Mouse (Mus musculus) forebrain, embryonic 16.5 days (tissue): ENCODE results near the gene Ddc. TPM values are rescaled to one million over a fixed set of nuclear protein-coding genes. Genes with fewer than 3 reads are reported as not detected.
A peak's percentile ranks its signal among the peaks of the same experiment; 100 is the strongest.

Experiments
- ATAC-seq: fragments of 200-750 bp; cut with Nextera tagmentation; 2 replicates; pipeline ENCODE4 v1.8.0; 2017; ENCODE audit warnings: mild to moderate bottlenecking, moderate library complexity
- H3K27ac ChIP-seq: fragments of 300-500 bp; sonication (generic); 2 replicates; pipeline ENCODE4 v1.5.1; 2014; ENCODE audit warnings: low read length, control low read depth
- H3K27me3 ChIP-seq: fragments of 300-500 bp; sonication (generic); replicated peaks from 2 replicates; pipeline ENCODE4 v1.6.1; 2014; ENCODE audit warnings: low read length; ENCODE audit not compliant: control insufficient read depth, insufficient read depth
- H3K36me3 ChIP-seq: fragments of 300-500 bp; sonication (generic); 2 replicates; pipeline ENCODE4 v1.6.1; 2014; ENCODE audit not compliant: control insufficient read depth, insufficient read depth
- H3K4me1 ChIP-seq: fragments of 300-500 bp; sonication (generic); replicated peaks from 2 replicates; pipeline ENCODE4 v1.6.1; 2014; ENCODE audit warnings: low read length; ENCODE audit not compliant: control insufficient read depth, insufficient read depth
- H3K4me2 ChIP-seq: fragments of 300-500 bp; sonication (generic); 2 replicates; pipeline ENCODE4 v1.6.1; 2014; ENCODE audit warnings: mild to moderate bottlenecking, low read length, control low read depth
- H3K4me3 ChIP-seq: fragments of 300-500 bp; sonication (generic); replicated peaks from 2 replicates; pipeline ENCODE4 v1.5.1; 2014; ENCODE audit warnings: mild to moderate bottlenecking, low read length, control low read depth
- H3K9ac ChIP-seq: fragments of 300-500 bp; sonication (generic); replicated peaks from 2 replicates; pipeline ENCODE4 v1.6.1; 2014; ENCODE audit warnings: low read depth, low read length, control low read depth
- H3K9me3 ChIP-seq: fragments of 300-500 bp; sonication (generic); 2 replicates; pipeline ENCODE4 v1.6.1; 2016; ENCODE audit warnings: low read length; ENCODE audit not compliant: control insufficient read depth
- WGBS: fragments of 180-500 bp; shearing (Covaris S2); extraction: QIAGEN DNeasy Blood & Tissue Kit; methylation state at CpG from one replicate; pipeline ENCODE4 v1.1.7; 2014; 5-methylcytosine and 5-hydroxymethylcytosine counted together
- polyA plus RNA-seq: library from polyadenylated mRNA; unstranded; fragments of >200 nt; fragmentation: Nextera tagmentation; extraction: Ambion mirVana; gene quantifications from 2 replicates; pipeline ENCODE4 v1.2.1, GENCODE M21; 2015

The Ddc gene
- polyA plus RNA-seq, 1 experiment from 2014 or later = 4.4 TPM

- peaks cover 12% of the 10 kb centered on the region; the same call in 1 of the 2 replicates for H3K36me3 ChIP-seq
- no peak overlapping the region for H3K27ac ChIP-seq
- H3K4me1 ChIP-seq = no peaks in the 10 kb centered on the region
- no peak overlapping the region for H3K4me3 ChIP-seq
- WGBS = 95% methylated on average over 3 of the region's 3 CpGs
- H3K9me3 ChIP-seq = no peaks in the 10 kb centered on the region
- ATAC-seq = no peak
- H3K9ac ChIP-seq = no peak overlapping the region
- H3K4me2 ChIP-seq = no peak overlapping the region
- no peaks in the 10 kb centered on the region for H3K27me3 ChIP-seq
Observed at GRCm38 (mm10) chr11:11800304-11800703, 97.6 kb downstream of the Ddc start.

- Histone ChIP-seq H3K9ac (no peak overlapping the region), H3K36me3 (peaks cover 12% of the 10 kb centered on the region; the same call in 1 of the 2 replicates), H3K4me3 (no peak overlapping the region), H3K4me2 (no peak overlapping the region), H3K27ac (no peak overlapping the region), H3K27me3 (no peaks in the 10 kb centered on the region), H3K4me1 (no peaks in the 10 kb centered on the region), H3K9me3 (no peaks in the 10 kb centered on the region)
- ATAC-seq = no peak
- 97% methylated on average over 1 of the region's 1 CpGs for WGBS
Observed at GRCm38 (mm10) chr11:11798690-11799089, 99.3 kb downstream of the Ddc start.

GRCm38 (mm10) chr11:11794626-11795025, 103.3 kb downstream of the Ddc start:
- WGBS = 96% methylated on average over 1 of the region's 1 CpGs
- no peaks in the 10 kb centered on the region for H3K36me3 ChIP-seq
- no peaks in the 10 kb centered on the region for H3K9me3 ChIP-seq
- H3K27ac ChIP-seq = no peak overlapping the region
- no peaks in the 10 kb centered on the region for H3K27me3 ChIP-seq
- H3K9ac ChIP-seq = no peak overlapping the region
- H3K4me2 ChIP-seq = no peak overlapping the region
- no peak for ATAC-seq
- no peaks in the 10 kb centered on the region for H3K4me1 ChIP-seq
- no peak overlapping the region for H3K4me3 ChIP-seq

- no peaks in the 10 kb centered on the region for H3K9me3 ChIP-seq
- H3K27me3 ChIP-seq = no peaks in the 10 kb centered on the region
- under 1% methylated on average over 8 of the region's 8 CpGs for WGBS
- no peaks in the 10 kb centered on the region for H3K36me3 ChIP-seq
- peak; percentile 94 for ATAC-seq
- no peak overlapping the region for H3K9ac ChIP-seq
- H3K4me3 ChIP-seq = no peak overlapping the region
- no peak overlapping the region for H3K27ac ChIP-seq
- 0 out of 2 replicates have a peak overlapping the region, but pooled peaks have one; percentile 8 for H3K4me2 ChIP-seq
- H3K4me1 ChIP-seq = no peaks in the 10 kb centered on the region
Observed at GRCm38 (mm10) chr11:11788521-11788974, 109.4 kb downstream of the Ddc start.

- Histone ChIP-seq H3K9me3 (no peaks in the 10 kb centered on the region), H3K27me3 (no peaks in the 10 kb centered on the region), H3K9ac (no peak overlapping the region), H3K4me1 (no peaks in the 10 kb centered on the region), H3K4me2 (no peak overlapping the region), H3K4me3 (no peak overlapping the region), H3K27ac (no peak overlapping the region), H3K36me3 (no peaks in the 10 kb centered on the region)
- 74% methylated on average over 6 of the region's 6 CpGs for WGBS
- no peak for ATAC-seq
Observed at GRCm38 (mm10) chr11:11785457-11785856, 112.5 kb downstream of the Ddc start.

- H3K9me3 ChIP-seq = no peaks in the 10 kb centered on the region
- H3K4me2 ChIP-seq = no peak overlapping the region
- H3K27me3 ChIP-seq = no peaks in the 10 kb centered on the region
- no peaks in the 10 kb centered on the region for H3K36me3 ChIP-seq
- no peak overlapping the region for H3K4me3 ChIP-seq
- no peak overlapping the region for H3K9ac ChIP-seq
- H3K4me1 ChIP-seq = no peaks in the 10 kb centered on the region
- 85% methylated on average over 8 of the region's 8 CpGs for WGBS
- ATAC-seq = no peak
- no peak overlapping the region for H3K27ac ChIP-seq
Observed at GRCm38 (mm10) chr11:11781728-11782127, 116.2 kb downstream of the Ddc start.

GRCm38 (mm10) chr11:11778345-11778744, 119.6 kb downstream of the Ddc start:
- Histone ChIP-seq H3K27me3 (no peaks in the 10 kb centered on the region), H3K9ac (no peak overlapping the region), H3K4me2 (no peak overlapping the region), H3K4me1 (no peaks in the 10 kb centered on the region), H3K9me3 (no peaks in the 10 kb centered on the region), H3K27ac (no peak overlapping the region), H3K36me3 (no peaks in the 10 kb centered on the region), H3K4me3 (no peak overlapping the region)
- 93% methylated on average over 6 of the region's 6 CpGs for WGBS
- no peak for ATAC-seq

- Histone ChIP-seq H3K36me3 (no peaks in the 10 kb centered on the region), H3K27me3 (no peaks in the 10 kb centered on the region), H3K27ac (no peak overlapping the region), H3K9ac (no peak overlapping the region), H3K4me3 (no peak overlapping the region), H3K9me3 (no peaks in the 10 kb centered on the region), H3K4me2 (no peak overlapping the region), H3K4me1 (no peaks in the 10 kb centered on the region)
- no peak for ATAC-seq
- 90% methylated on average over 2 of the region's 2 CpGs for WGBS
Observed at GRCm38 (mm10) chr11:11777796-11778195, 120.1 kb downstream of the Ddc start.

- Histone ChIP-seq H3K4me3 (no peak overlapping the region), H3K4me2 (no peak overlapping the region), H3K27ac (no peak overlapping the region), H3K36me3 (no peaks in the 10 kb centered on the region), H3K9ac (no peak overlapping the region), H3K9me3 (no peaks in the 10 kb centered on the region), H3K27me3 (no peaks in the 10 kb centered on the region), H3K4me1 (no peaks in the 10 kb centered on the region)
- no peak for ATAC-seq
- WGBS = 81% methylated on average over 3 of the region's 3 CpGs
Observed at GRCm38 (mm10) chr11:11777246-11777645, 120.7 kb downstream of the Ddc start.

- WGBS = 84% methylated on average over 7 of the region's 7 CpGs
- Histone ChIP-seq H3K27me3 (no peaks in the 10 kb centered on the region), H3K4me3 (no peak overlapping the region), H3K9me3 (no peaks in the 10 kb centered on the region), H3K9ac (no peak overlapping the region), H3K4me1 (no peaks in the 10 kb centered on the region), H3K4me2 (no peak overlapping the region), H3K36me3 (no peaks in the 10 kb centered on the region), H3K27ac (no peak overlapping the region)
- ATAC-seq = no peak
Observed at GRCm38 (mm10) chr11:11776822-11777174, 121.1 kb downstream of the Ddc start.
